Mouse (Mus musculus) CH12.LX (cell line): ENCODE measurements at regions not wholly inside any gene's neighbourhood (a gene's known extent, or its start where the extent isn't known, plus 50 kb on each side); places are given as distances from the start of the nearest gene placed in this dataset.

Experiments used
- DNase-seq: peaks from one replicate; pipeline ENCODE4 v3.0.0-alpha.2; 2013; ENCODE audit errors: extremely low read depth
- H3K27ac ChIP-seq: 2 replicates; pipeline ENCODE4 v1.5.1; 2012; ENCODE audit warnings: low read depth, mild to moderate bottlenecking, control low read depth, moderate library complexity; ENCODE audit not compliant: insufficient read depth
- H3K27me3 ChIP-seq: replicated peaks from 2 replicates; pipeline ENCODE3; 2012; ENCODE audit warnings: inconsistent platforms
- H3K36me3 ChIP-seq, 2 experiments: replicated peaks in 1 of 2; 2 replicates each; pipeline versions ENCODE3 to v1.6.1; 2012; ENCODE audit warnings: inconsistent platforms in 1 of 2, low read length in 1 of 2, mild to moderate bottlenecking in 1 of 2, mixed read lengths in 1 of 2, moderate library complexity in 1 of 2; ENCODE audit not compliant: control insufficient read depth in 1 of 2, insufficient read depth in 1 of 2
- H3K4me1 ChIP-seq, 2 experiments: 2 replicates each; pipeline ENCODE4 v1.6.1; 2012; ENCODE audit warnings: inconsistent platforms in 1 of 2, moderate library complexity in 1 of 2; ENCODE audit not compliant: insufficient read depth in 2 of 2, control insufficient read depth in 1 of 2
- H3K4me2 ChIP-seq: 2 replicates; pipeline ENCODE4 v1.6.1; 2012; ENCODE audit warnings: low read depth, mild to moderate bottlenecking, control low read depth; ENCODE audit not compliant: poor library complexity, insufficient read depth, severe bottlenecking
- H3K4me3 ChIP-seq, 3 experiments: fragments of 150-350 bp in 1 of 3; sonication (generic) in 1 of 3; replicated peaks in 1 of 3; 2 replicates each; pipeline versions ENCODE3 to v1.5.1; 2011 to 2012; ENCODE audit warnings: low read depth in 2 of 3, low read length in 2 of 3, mild to moderate bottlenecking in 2 of 3, moderate library complexity in 2 of 3, control low read depth in 1 of 3, improper control_type of control experiment in 1 of 3, inconsistent platforms in 1 of 3, mixed read lengths in 1 of 3; ENCODE audit not compliant: poor library complexity in 1 of 3
- H3K79me2 ChIP-seq: replicated peaks from 2 replicates; pipeline ENCODE4 v1.6.1; 2012; ENCODE audit warnings: mild to moderate bottlenecking, moderate library complexity; ENCODE audit not compliant: control insufficient read depth, poor library complexity, insufficient read depth, severe bottlenecking; ENCODE audit errors: extremely low read depth
- H3K9ac ChIP-seq: 2 replicates; pipeline ENCODE4 v1.6.1; 2012; ENCODE audit warnings: low read depth, mild to moderate bottlenecking, control low read depth, moderate library complexity; ENCODE audit not compliant: insufficient read depth
- H3K9me3 ChIP-seq: replicated peaks from 2 replicates; pipeline ENCODE3; 2012; ENCODE audit warnings: low read length, inconsistent platforms, mixed read lengths
- BHLHE40 ChIP-seq: IDR thresholded peaks from 2 replicates; pipeline ENCODE4 v1.6.1; 2011; ENCODE audit warnings: mild to moderate bottlenecking, low read depth, low read length, improper control_type of control experiment
- CHD1 ChIP-seq: IDR thresholded peaks from 2 replicates; pipeline ENCODE4 v1.6.1; 2012; ENCODE audit warnings: low read depth, low read length, improper control_type of control experiment, inconsistent platforms
- CHD2 ChIP-seq: IDR thresholded peaks from 2 replicates; pipeline ENCODE4 v1.6.1; 2011; ENCODE audit warnings: low read length, improper control_type of control experiment
- ELF1 ChIP-seq: IDR thresholded peaks from 2 replicates; pipeline ENCODE4 v1.6.1; 2014; ENCODE audit warnings: low read depth, mild to moderate bottlenecking, inconsistent platforms, low read length, improper control_type of control experiment
- EP300 ChIP-seq: IDR thresholded peaks from 2 replicates; pipeline ENCODE4 v1.6.1; 2011; ENCODE audit warnings: low read length, improper control_type of control experiment
- GABPA ChIP-seq: IDR thresholded peaks from 2 replicates; pipeline ENCODE4 v1.6.1; 2012; ENCODE audit warnings: low read depth, low read length, improper control_type of control experiment, inconsistent platforms; ENCODE audit not compliant: insufficient replicate concordance
- HCFC1 ChIP-seq: IDR thresholded peaks from 2 replicates; pipeline ENCODE4 v1.6.1; 2012; ENCODE audit warnings: low read depth, mild to moderate bottlenecking, inconsistent platforms, low read length, improper control_type of control experiment
- MAFK ChIP-seq: IDR thresholded peaks from 2 replicates; pipeline ENCODE4 v1.6.1; 2011; ENCODE audit warnings: low read length, improper control_type of control experiment; ENCODE audit not compliant: insufficient replicate concordance
- MAZ ChIP-seq: IDR thresholded peaks from 2 replicates; pipeline ENCODE4 v1.6.1; 2012; ENCODE audit warnings: low read depth, mild to moderate bottlenecking, inconsistent platforms, low read length, improper control_type of control experiment, moderate library complexity
- MXI1 ChIP-seq: IDR thresholded peaks from 2 replicates; pipeline ENCODE4 v1.6.1; 2011; ENCODE audit warnings: mild to moderate bottlenecking, low read depth, low read length, improper control_type of control experiment
- MYC ChIP-seq: IDR thresholded peaks from 2 replicates; pipeline ENCODE4 v1.6.1; 2011; ENCODE audit warnings: low read depth, mild to moderate bottlenecking, improper control_type of control experiment, low read length
- NELFE ChIP-seq: IDR thresholded peaks from 2 replicates; pipeline ENCODE4 v1.6.1; 2011; ENCODE audit warnings: low read depth, low read length, improper control_type of control experiment
- POLR2AphosphoS2 ChIP-seq: IDR thresholded peaks from 2 replicates; pipeline ENCODE4 v1.6.1; 2011; ENCODE audit warnings: low read depth, low read length, improper control_type of control experiment
- RCOR1 ChIP-seq: conservative IDR thresholded peaks from 2 replicates; pipeline ENCODE4 v1.6.1; 2012; ENCODE audit warnings: low read depth, mild to moderate bottlenecking, inconsistent platforms, low read length, improper control_type of control experiment
- SIN3A ChIP-seq: IDR thresholded peaks from 2 replicates; pipeline ENCODE4 v1.6.1; 2012; ENCODE audit warnings: low read length, improper control_type of control experiment, inconsistent platforms
- SMC3 ChIP-seq: IDR thresholded peaks from 2 replicates; pipeline ENCODE4 v1.6.1; 2011; ENCODE audit warnings: low read depth, low read length, improper control_type of control experiment
- TCF12 ChIP-seq: IDR thresholded peaks from 2 replicates; pipeline ENCODE4 v1.6.1; 2014; ENCODE audit warnings: low read depth, mild to moderate bottlenecking, inconsistent platforms, low read length, improper control_type of control experiment
- ZMIZ1 ChIP-seq: IDR thresholded peaks from 2 replicates; pipeline ENCODE4 v1.6.1; 2012; ENCODE audit warnings: low read depth, mild to moderate bottlenecking, inconsistent platforms, low read length, improper control_type of control experiment
- dilution Hi-C: fragments of 300-500 bp; cut with MboI; formaldehyde crosslinking; loops from 2 replicates; pipeline ENCODE4 v1.14.3; 2020; ENCODE audit warnings: low sequenced_read_pairs; ENCODE audit not compliant: extremely low pct_unique_long_range_greater_than_20kb, extremely low pct_ligation_motif_present
- in situ Hi-C: fragments of 300-500 bp; cut with MboI; formaldehyde crosslinking; loops from 3 replicates; pipeline ENCODE4 v1.14.3; 2019; ENCODE audit warnings: low sequenced_read_pairs, low pct_ligation_motif_present, low pct_unique_long_range_greater_than_20kb, mixed read lengths

GRCm38 (mm10) chr11:18766458-18767016 is 252.2 kb downstream of the Meis1 start:
- TF ChIP-seq SIN3A (no peak), HCFC1 (no peak), MXI1 (no peak), CHD1 (no peak), MAFK (no peak), MAZ (no peak), CHD2 (no peak), RCOR1 (no peak), POLR2AphosphoS2 (no peak), ZMIZ1 (no peak), BHLHE40 (no peak), MYC (no peak)
- dilution Hi-C loops, result no loop called here
- no peak overlapping the region for H3K4me3 ChIP-seq
- in situ Hi-C loops, result no loop called here
- no peak overlapping the region for H3K27ac ChIP-seq
- H3K36me3 ChIP-seq, result no peaks in the 10 kb centered on the region
- no peaks in the 10 kb centered on the region for H3K79me2 ChIP-seq
- no peak overlapping the region; the same call in 1 of the 2 replicates for H3K4me2 ChIP-seq
- no peak for DNase-seq
- peaks cover 0 to 2% of the 10 kb centered on the region in 2 experiments; a peak in 1 of 4 replicates for H3K4me1 ChIP-seq
- no peaks in the 10 kb centered on the region for H3K27me3 ChIP-seq
- H3K9me3 ChIP-seq, result no peaks in the 10 kb centered on the region
- no peak overlapping the region for H3K9ac ChIP-seq

- no peak for DNase-seq
- H3K27me3 ChIP-seq, result no peaks in the 10 kb centered on the region
- H3K9ac ChIP-seq, result no peak overlapping the region
- no peaks in the 10 kb centered on the region for H3K9me3 ChIP-seq
- H3K79me2 ChIP-seq, result no peaks in the 10 kb centered on the region
- dilution Hi-C loops (no loop called here), in situ Hi-C loops (no loop called here)
- H3K27ac ChIP-seq, result no peak overlapping the region
- H3K4me2 ChIP-seq, result no peak overlapping the region
- no peak overlapping the region for H3K4me3 ChIP-seq
- H3K36me3 ChIP-seq, result no peaks in the 10 kb centered on the region
- H3K4me1 ChIP-seq, result no peaks in the 10 kb centered on the region
- no peak for TF ChIP-seq GABPA
- no peak for TF ChIP-seq EP300
- TF ChIP-seq TCF12, result no peak
- no peak for TF ChIP-seq SMC3
- TF ChIP-seq ELF1, result no peak
- no peak for TF ChIP-seq NELFE
Measured at GRCm38 (mm10) chr11:18758591-18759074, 260.2 kb downstream of the Meis1 start.
